Mouse (Mus musculus) thymus, adult 2 months (tissue): ENCODE results near the gene Ldlr. TPM values are rescaled to one million over a fixed set of nuclear protein-coding genes. Genes with fewer than 3 reads are reported as not detected.
A peak's percentile ranks its signal among the peaks of the same experiment; 100 is the strongest.

ENCODE experiments used
- DNase-seq: peaks from one replicate; pipeline ENCODE4 v3.0.0; 2021
- H3K27ac ChIP-seq: fragments of 200-500 bp; 2 replicates; pipeline ENCODE4 v1.5.1; 2012; ENCODE audit warnings: low read length, control low read depth; ENCODE audit not compliant: control insufficient read depth, insufficient read depth
- H3K27me3 ChIP-seq: fragments of 200-500 bp; 2 replicates; pipeline ENCODE4 v1.6.1; 2012; ENCODE audit warnings: mild to moderate bottlenecking, low read length, moderate library complexity, mixed read lengths; ENCODE audit not compliant: control insufficient read depth, insufficient read depth
- H3K36me3 ChIP-seq: fragments of 200-500 bp; 2 replicates; pipeline ENCODE4 v1.6.1; 2012; ENCODE audit warnings: mild to moderate bottlenecking, low read length, moderate library complexity; ENCODE audit not compliant: control insufficient read depth, insufficient read depth
- H3K4me1 ChIP-seq: fragments of 200-500 bp; replicated peaks from 2 replicates; pipeline ENCODE4 v1.6.1; 2012; ENCODE audit warnings: low read length; ENCODE audit not compliant: control insufficient read depth, insufficient read depth
- H3K4me3 ChIP-seq: fragments of 200-500 bp; 2 replicates; pipeline ENCODE4 v1.5.1; 2012; ENCODE audit warnings: mild to moderate bottlenecking, low read length, control low read depth, moderate library complexity; ENCODE audit not compliant: control insufficient read depth, insufficient read depth
- CTCF ChIP-seq: fragments of 200-500 bp; IDR thresholded peaks from 2 replicates; pipeline ENCODE4 v1.5.1; 2012; ENCODE audit warnings: mild to moderate bottlenecking, control low read depth, low read length, moderate library complexity, borderline replicate concordance; ENCODE audit not compliant: control insufficient read depth, poor library complexity, insufficient read depth; ENCODE audit errors: extremely low read depth
- POLR2A ChIP-seq: fragments of 200-500 bp; IDR thresholded peaks from 2 replicates; pipeline ENCODE4 v1.6.1; 2012; ENCODE audit warnings: mild to moderate bottlenecking, low read length, control low read depth, moderate library complexity; ENCODE audit not compliant: control insufficient read depth, poor library complexity, insufficient read depth; ENCODE audit errors: extremely low read depth
- WGBS: fragments of 180-500 bp; shearing (Covaris S2); methylation state at CpG from one replicate; pipeline ENCODE4 v1.1.7; 2018; 5-methylcytosine and 5-hydroxymethylcytosine counted together
- polyA plus RNA-seq: library from polyadenylated mRNA; depleted of rRNA; stranded (reverse); fragments of >200 nt; gene quantifications from 2 replicates; pipeline ENCODE4 v1.2.3, GENCODE M21; 2012

The Ldlr gene
- polyA plus RNA-seq, 1 experiment: 23.9 TPM

GRCm38 (mm10) chr9:21754003-21754402 is 30.7 kb downstream of the Ldlr start:
- Histone ChIP-seq H3K4me1 (peaks cover 13% of the 10 kb centered on the region), H3K27ac (no peak overlapping the region), H3K36me3 (no peaks in the 10 kb centered on the region), H3K4me3 (no peak overlapping the region), H3K27me3 (no peaks in the 10 kb centered on the region)
- TF ChIP-seq CTCF (no peak), POLR2A (no peak)
- WGBS: 88% methylated on average over 2 of the region's 2 CpGs
- DNase-seq: no peak

- Histone ChIP-seq H3K4me1 (peaks cover 18% of the 10 kb centered on the region), H3K27me3 (no peaks in the 10 kb centered on the region), H3K27ac (no peak overlapping the region), H3K4me3 (no peak overlapping the region), H3K36me3 (no peaks in the 10 kb centered on the region)
- WGBS: 92% methylated on average over 13 of the region's 13 CpGs
- TF ChIP-seq POLR2A (no peak), CTCF (no peak)
- DNase-seq: no peak
Observed at GRCm38 (mm10) chr9:21754516-21755321, 31.4 kb downstream of the Ldlr start.

GRCm38 (mm10) chr9:21758576-21759529 is 35.6 kb downstream of the Ldlr start:
- Histone ChIP-seq H3K36me3 (no peaks in the 10 kb centered on the region), H3K27ac (no peak overlapping the region), H3K4me3 (peak overlapping the region; percentile 29), H3K27me3 (no peaks in the 10 kb centered on the region), H3K4me1 (peaks cover 21% of the 10 kb centered on the region)
- WGBS: 78% methylated on average over 14 of the region's 14 CpGs
- DNase-seq: peak; percentile 6
- TF ChIP-seq POLR2A: no peak
- TF ChIP-seq CTCF: no peak

- no peak for TF ChIP-seq CTCF
- TF ChIP-seq POLR2A: no peak
- Histone ChIP-seq H3K4me1 (peaks cover 21% of the 10 kb centered on the region), H3K4me3 (peak overlapping the region; percentile 77), H3K36me3 (no peaks in the 10 kb centered on the region), H3K27ac (no peak overlapping the region), H3K27me3 (no peaks in the 10 kb centered on the region)
- DNase-seq: no peak
- under 1% methylated on average over 20 of the region's 20 CpGs for WGBS
Observed at GRCm38 (mm10) chr9:21759718-21760117, 36.4 kb downstream of the Ldlr start.

GRCm38 (mm10) chr9:21760155-21761088 is 37.1 kb downstream of the Ldlr start, which contains the start of gene Spc24:
Spc24 (minus strand) TSS chr9:21760303.
- no peaks in the 10 kb centered on the region for H3K36me3 ChIP-seq
- H3K27ac ChIP-seq: no peak within 1 kb of the TSS
- H3K4me1 ChIP-seq: peaks cover 21% of the 10 kb centered on the region
- peak within 1 kb of the TSS; percentile 77 for H3K4me3 ChIP-seq
- TF ChIP-seq POLR2A: peak; percentile 59; the same call in 1 of the 2 replicates
- no peak for TF ChIP-seq CTCF
- peak; percentile 96 for DNase-seq
- no peaks in the 10 kb centered on the region for H3K27me3 ChIP-seq
- under 1% methylated on average over 49 of the region's 54 CpGs for WGBS
